Mouse (Mus musculus): ENCODE measurements around the gene Ptk7. TPM values are rescaled to one million over a fixed set of nuclear protein-coding genes. Genes with fewer than 3 reads are reported as not detected.

The Ptk7 gene
- polyA plus RNA-seq, 1 experiment from 2014 or later: 67.2 TPM

- DNase-seq (ENCODE audit: low spot score): no peak
- peaks cover 51% of the 10 kb centered on the region for H3K36me3 ChIP-seq
- no peak overlapping the region for H3K4me3 ChIP-seq
- H3K27me3 ChIP-seq (ENCODE audit: insufficient read depth, poor library complexity, severe bottlenecking): peaks cover 44% of the 10 kb centered on the region
- 49% methylated on average over 11 of the region's 11 CpGs for WGBS
- peak overlapping the region; percentile 17; the same call in 1 of the 2 replicates for H3K27ac ChIP-seq
- H3K9me3 ChIP-seq: no peaks in the 10 kb centered on the region
- H3K4me1 ChIP-seq (replicated peaks): peaks cover 52% of the 10 kb centered on the region
Observed at GRCm38 (mm10) chr17:46548741-46549140, 80.6 kb downstream of the Ptk7 start.

GRCm38 (mm10) chr17:46547923-46548322, 81.4 kb downstream of the Ptk7 start:
- H3K4me1 ChIP-seq (replicated peaks): peaks cover 44% of the 10 kb centered on the region
- peaks cover 58% of the 10 kb centered on the region for H3K36me3 ChIP-seq
- DNase-seq (ENCODE audit: low spot score): no peak
- H3K9me3 ChIP-seq: no peaks in the 10 kb centered on the region
- H3K4me3 ChIP-seq: no peak overlapping the region
- no peak overlapping the region for H3K27ac ChIP-seq
- WGBS: 15% methylated on average over 3 of the region's 3 CpGs
- peaks cover 46% of the 10 kb centered on the region for H3K27me3 ChIP-seq (ENCODE audit: insufficient read depth, poor library complexity, severe bottlenecking)

GRCm38 (mm10) chr17:46546995-46547394, 82.3 kb downstream of the Ptk7 start:
- Histone ChIP-seq H3K9me3 (no peaks in the 10 kb centered on the region), H3K4me3 (peak overlapping the region; percentile 74; the same call in 1 of the 2 replicates), H3K27me3 (ENCODE audit: insufficient read depth, poor library complexity, severe bottlenecking) (peaks cover 46% of the 10 kb centered on the region), H3K4me1 (replicated peaks) (peaks cover 36% of the 10 kb centered on the region), H3K36me3 (peaks cover 51% of the 10 kb centered on the region), H3K27ac (0 out of 2 replicates have a peak overlapping the region, but pooled peaks have one; percentile 8)
- 8% methylated on average over 8 of the region's 8 CpGs for WGBS
- DNase-seq (ENCODE audit: low spot score): no peak

GRCm38 (mm10) chr17:46546591-46546990, 82.7 kb downstream of the Ptk7 start:
- Histone ChIP-seq H3K27ac (peak overlapping the region; percentile 84; the same call in 1 of the 2 replicates), H3K36me3 (peaks cover 49% of the 10 kb centered on the region), H3K27me3 (ENCODE audit: insufficient read depth, poor library complexity, severe bottlenecking) (peaks cover 46% of the 10 kb centered on the region), H3K4me1 (replicated peaks) (peaks cover 36% of the 10 kb centered on the region), H3K4me3 (peak overlapping the region; percentile 74), H3K9me3 (no peaks in the 10 kb centered on the region)
- DNase-seq (ENCODE audit: low spot score): no peak
- 8% methylated on average over 7 of the region's 7 CpGs for WGBS

GRCm38 (mm10) chr17:46545813-46546564, 83.3 kb downstream of the Ptk7 start, which contains the start of gene Cul9:
Gene Cul9 (minus strand): TSS chr17:46546388.
- peak; percentile 70 for DNase-seq (ENCODE audit: low spot score)
- Histone ChIP-seq H3K36me3 (peaks cover 48% of the 10 kb centered on the region), H3K4me3 (peak within 1 kb of the TSS; percentile 74), H3K27me3 (ENCODE audit: insufficient read depth, poor library complexity, severe bottlenecking) (peaks cover 46% of the 10 kb centered on the region), H3K9me3 (no peaks in the 10 kb centered on the region), H3K4me1 (replicated peaks) (peaks cover 36% of the 10 kb centered on the region), H3K27ac (peak within 1 kb of the TSS; percentile 84)
- WGBS: 1% methylated on average over 49 of the region's 49 CpGs

GRCm38 (mm10) chr17:46543661-46544060, 85.6 kb downstream of the Ptk7 start:
- H3K4me3 ChIP-seq: no peak overlapping the region
- WGBS: 92% methylated on average over 12 of the region's 12 CpGs
- H3K4me1 ChIP-seq (replicated peaks): peaks cover 38% of the 10 kb centered on the region
- H3K27me3 ChIP-seq (ENCODE audit: insufficient read depth, poor library complexity, severe bottlenecking): peaks cover 52% of the 10 kb centered on the region
- peaks cover 38% of the 10 kb centered on the region for H3K36me3 ChIP-seq
- H3K27ac ChIP-seq: no peak overlapping the region
- DNase-seq (ENCODE audit: low spot score): no peak
- no peaks in the 10 kb centered on the region for H3K9me3 ChIP-seq

- Histone ChIP-seq H3K27ac (no peak overlapping the region), H3K36me3 (0 out of 2 replicates have a peak, but pooled peaks cover 5% of the 10 kb centered on the region), H3K4me3 (no peak overlapping the region), H3K9me3 (no peaks in the 10 kb centered on the region), H3K4me1 (replicated peaks) (peaks cover 20% of the 10 kb centered on the region), H3K27me3 (ENCODE audit: insufficient read depth, poor library complexity, severe bottlenecking) (peaks cover 31% of the 10 kb centered on the region)
- peak; percentile 81 for DNase-seq (ENCODE audit: low spot score)
- 37% methylated on average over 12 of the region's 12 CpGs for WGBS
Observed at GRCm38 (mm10) chr17:46525579-46526307, 103.6 kb downstream of the Ptk7 start.

GRCm38 (mm10) chr17:46525065-46525464, 104.2 kb downstream of the Ptk7 start:
- H3K4me3 ChIP-seq: no peak overlapping the region
- no peak overlapping the region for H3K27ac ChIP-seq
- 88% methylated on average over 10 of the region's 10 CpGs for WGBS
- no peaks in the 10 kb centered on the region for H3K9me3 ChIP-seq
- H3K27me3 ChIP-seq (ENCODE audit: insufficient read depth, poor library complexity, severe bottlenecking): peaks cover 37% of the 10 kb centered on the region
- DNase-seq (ENCODE audit: low spot score): no peak
- 0 out of 2 replicates have a peak, but pooled peaks cover 5% of the 10 kb centered on the region for H3K36me3 ChIP-seq
- H3K4me1 ChIP-seq (replicated peaks): peaks cover 26% of the 10 kb centered on the region

GRCm38 (mm10) chr17:46521963-46522668, 107.2 kb downstream of the Ptk7 start:
- H3K4me3 ChIP-seq: no peak overlapping the region
- 0 out of 2 replicates have a peak, but pooled peaks cover 5% of the 10 kb centered on the region for H3K36me3 ChIP-seq
- WGBS: 30% methylated on average over 24 of the region's 24 CpGs
- peak; percentile 27 for DNase-seq (ENCODE audit: low spot score)
- peaks cover 46% of the 10 kb centered on the region for H3K27me3 ChIP-seq (ENCODE audit: insufficient read depth, poor library complexity, severe bottlenecking)
- H3K27ac ChIP-seq: no peak overlapping the region
- peaks cover 33% of the 10 kb centered on the region for H3K4me1 ChIP-seq (replicated peaks)
- no peaks in the 10 kb centered on the region for H3K9me3 ChIP-seq

- H3K27ac ChIP-seq: peak overlapping the region; percentile 31; the same call in 1 of the 2 replicates
- 74% methylated on average over 9 of the region's 9 CpGs for WGBS
- no peak for DNase-seq (ENCODE audit: low spot score)
Observed at GRCm38 (mm10) chr17:46521174-46521573, 108.1 kb downstream of the Ptk7 start.

GRCm38 (mm10) chr17:46520385-46520979, 108.8 kb downstream of the Ptk7 start:
- Histone ChIP-seq H3K36me3 (0 out of 2 replicates have a peak, but pooled peaks cover 2% of the 10 kb centered on the region), H3K9me3 (no peaks in the 10 kb centered on the region), H3K4me3 (peak overlapping the region; percentile 29), H3K27ac (0 out of 2 replicates have a peak overlapping the region, but pooled peaks have one; percentile 31), H3K27me3 (ENCODE audit: insufficient read depth, poor library complexity, severe bottlenecking) (peaks cover 46% of the 10 kb centered on the region), H3K4me1 (replicated peaks) (peaks cover 24% of the 10 kb centered on the region)
- WGBS: 46% methylated on average over 25 of the region's 25 CpGs
- no peak for DNase-seq (ENCODE audit: low spot score)

More at GRCm38 (mm10) chr17:46521174-46521573, 108.1 kb downstream of the Ptk7 start:
- peaks cover 46% of the 10 kb centered on the region for H3K27me3 ChIP-seq (ENCODE audit: insufficient read depth, poor library complexity, severe bottlenecking)
- H3K36me3 ChIP-seq: 0 out of 2 replicates have a peak, but pooled peaks cover 5% of the 10 kb centered on the region
- H3K9me3 ChIP-seq: no peaks in the 10 kb centered on the region
- peaks cover 29% of the 10 kb centered on the region for H3K4me1 ChIP-seq (replicated peaks)
- peak overlapping the region; percentile 16; the same call in 1 of the 2 replicates for H3K4me3 ChIP-seq

GRCm38 (mm10) chr17:46519971-46520370, 109.3 kb downstream of the Ptk7 start:
- peaks cover 46% of the 10 kb centered on the region for H3K27me3 ChIP-seq (ENCODE audit: insufficient read depth, poor library complexity, severe bottlenecking)
- 63% methylated on average over 10 of the region's 10 CpGs for WGBS
- H3K9me3 ChIP-seq: no peaks in the 10 kb centered on the region
- no peaks in the 10 kb centered on the region for H3K36me3 ChIP-seq
- peak overlapping the region; percentile 29 for H3K4me3 ChIP-seq
- H3K4me1 ChIP-seq (replicated peaks): peaks cover 24% of the 10 kb centered on the region
- H3K27ac ChIP-seq: 0 out of 2 replicates have a peak overlapping the region, but pooled peaks have one; percentile 31
- DNase-seq (ENCODE audit: low spot score): no peak
